21 mouse cellular contexts compared by ENCODE assay signal in genomic region chr1:138083707-138084106, GRCm38 (mm10).
A peak's percentile ranks its signal among the peaks of the same experiment; 100 is the strongest.
DNase-seq lines count a peak whose midpoint lies in the region; ATAC-seq and TF ChIP-seq lines count a peak whose summit lies in the region.
"Had no signal": no experiment of that assay in that cellular context is flagged by ENCODE, and none has a peak within 500 bp of the region (broad histone marks: within the 10 kb centered on the region; RNA-seq: fewer than 3 reads in every experiment).

No protein-coding gene starts in this region.

- TF ChIP-seq CTCF in kidney, adult 2 months (conservative IDR thresholded peaks at IDR 0.05; ENCODE audit: insufficient read depth, insufficient read length, low read depth, low read length) = no peak
- TF ChIP-seq CTCF in kidney, postnatal 0 days (IDR thresholded peaks at IDR 0.05; ENCODE audit: low read depth) = no peak

- no peak for TF ChIP-seq POLR2A in kidney, adult 2 months (IDR thresholded peaks at IDR 0.05; ENCODE audit: low read depth, low read length)

- ATAC-seq in kidney, embryonic 14.5 days (ENCODE audit: low FRiP score, low TSS enrichment) = peak; percentile 81; the same call in 1 of the 2 replicates
- ATAC-seq in kidney, postnatal 0 days (replicated peaks; ENCODE audit: low FRiP score, low read depth) = peak; percentile 77
- ATAC-seq: CD4-positive, CD25-positive, alpha-beta regulatory T cell, adult 4 months; forebrain, embryonic 14.5 days; forebrain, postnatal 0 days had no signal

- no peaks in the 10 kb centered on the region; the same call in 1 of the 2 replicates for H3K27me3 ChIP-seq in kidney, adult 2 months (replicated peaks; ENCODE audit: control insufficient read depth, insufficient read depth, low read length)
- no peaks in the 10 kb centered on the region for H3K27me3 ChIP-seq in kidney, embryonic 14.5 days (ENCODE audit: control insufficient read depth, insufficient read depth, low read length)
- H3K27me3 ChIP-seq in kidney, postnatal 0 days (ENCODE audit: insufficient read depth, low read length) = no peaks in the 10 kb centered on the region
- no peaks in the 10 kb centered on the region for H3K27me3 ChIP-seq in forebrain, embryonic 10.5 days (ENCODE audit: poor library complexity, severe bottlenecking)
- H3K27me3 ChIP-seq: hindbrain, embryonic 12.5 days; hindbrain, embryonic 15.5 days had no signal

- no peaks in the 10 kb centered on the region for H3K4me1 ChIP-seq in kidney, adult 2 months (ENCODE audit: control insufficient read depth, insufficient read depth, low read length)
- H3K4me1 ChIP-seq in kidney, embryonic 14.5 days (ENCODE audit: control insufficient read depth, insufficient read depth, low read length) = no peaks in the 10 kb centered on the region
- no peaks in the 10 kb centered on the region for H3K4me1 ChIP-seq in kidney, postnatal 0 days (replicated peaks; ENCODE audit: insufficient read depth, low read length)
- no peaks in the 10 kb centered on the region for H3K4me1 ChIP-seq in forebrain, embryonic 10.5 days
- H3K4me1 ChIP-seq: heart, embryonic 10.5 days; hindbrain, embryonic 12.5 days; hindbrain, embryonic 15.5 days had no signal

- peak; percentile 38 for DNase-seq in kidney, adult 2 months
- DNase-seq in kidney, postnatal 25 days = no peak
- peak; percentile 9 for DNase-seq in kidney, adult 9 months
- peak; percentile 27 for DNase-seq in kidney, postnatal 0 days (ENCODE audit: low spot score)
- no peak for DNase-seq in lung, postnatal 14 days
- DNase-seq in frontal cortex, postnatal 25 days (ENCODE audit: low spot score in 2 of 2) = no peak
- DNase-seq in forebrain, embryonic 10.5 days (ENCODE audit: extremely low spot score, low spot score) = no peak
- DNase-seq: adrenal gland, adult 2 months; adrenal gland, postnatal 14 days; cerebellum, adult 11 months; cerebellum, adult 8-10 months; cerebellum, postnatal 10 days; forebrain, postnatal 0 days; gastrocnemius, postnatal 36 days; heart, adult 2 months had no signal

- H3K36me3 ChIP-seq in kidney, adult 2 months (ENCODE audit: control insufficient read depth, insufficient read depth, low read length) = no peaks in the 10 kb centered on the region
- no peaks in the 10 kb centered on the region for H3K36me3 ChIP-seq in kidney, embryonic 14.5 days (ENCODE audit: control insufficient read depth, insufficient read depth, low read length)
- H3K36me3 ChIP-seq in kidney, postnatal 0 days (ENCODE audit: insufficient read depth, low read length) = no peaks in the 10 kb centered on the region
- H3K36me3 ChIP-seq in forebrain, embryonic 10.5 days (replicated peaks) = no peaks in the 10 kb centered on the region
- H3K36me3 ChIP-seq: heart, embryonic 10.5 days; hindbrain, embryonic 12.5 days; hindbrain, embryonic 15.5 days had no signal

- H3K4me3 ChIP-seq in kidney, adult 2 months (ENCODE audit: insufficient read depth, low read depth, low read length) = no peak overlapping the region
- H3K4me3 ChIP-seq in kidney, embryonic 14.5 days (ENCODE audit: low read length) = no peak overlapping the region
- no peak overlapping the region for H3K4me3 ChIP-seq in kidney, postnatal 0 days (replicated peaks; ENCODE audit: low read depth, low read length)
- H3K4me3 ChIP-seq in forebrain, embryonic 10.5 days = no peak overlapping the region
- H3K4me3 ChIP-seq: heart, adult 2 months; heart, embryonic 10.5 days; hindbrain, embryonic 12.5 days; hindbrain, embryonic 15.5 days had no signal

- H3K9ac ChIP-seq in kidney, embryonic 14.5 days (ENCODE audit: low read depth, low read length) = no peak overlapping the region
- no peak overlapping the region for H3K9ac ChIP-seq in kidney, postnatal 0 days (ENCODE audit: low read depth, low read length)
- H3K9ac ChIP-seq: forebrain, postnatal 0 days; hindbrain, embryonic 12.5 days; hindbrain, embryonic 15.5 days had no signal

- no peaks in the 10 kb centered on the region for H3K9me3 ChIP-seq in kidney, embryonic 14.5 days (ENCODE audit: control insufficient read depth, low read length)
- no peaks in the 10 kb centered on the region for H3K9me3 ChIP-seq in kidney, postnatal 0 days (replicated peaks; ENCODE audit: low read length)
- no peaks in the 10 kb centered on the region for H3K9me3 ChIP-seq in forebrain, embryonic 10.5 days
- H3K9me3 ChIP-seq: heart, embryonic 10.5 days; hindbrain, embryonic 12.5 days; hindbrain, embryonic 15.5 days had no signal

- no peak overlapping the region for H3K4me2 ChIP-seq in kidney, embryonic 14.5 days (replicated peaks; ENCODE audit: low read depth, low read length)
- H3K4me2 ChIP-seq in kidney, postnatal 0 days (ENCODE audit: low read length) = peak overlapping the region; percentile 15; the same call in 1 of the 2 replicates
- H3K4me2 ChIP-seq: hindbrain, embryonic 12.5 days; hindbrain, embryonic 15.5 days had no signal

- no peak overlapping the region; the same call in 1 of the 2 replicates for H3K27ac ChIP-seq in kidney, adult 2 months (ENCODE audit: insufficient read depth, low read depth, low read length)
- 0 out of 2 replicates have a peak overlapping the region, but pooled peaks have one; percentile 17 for H3K27ac ChIP-seq in kidney, embryonic 14.5 days (ENCODE audit: low read depth, low read length)
- peak overlapping the region; percentile 57 for H3K27ac ChIP-seq in kidney, postnatal 0 days
- no peak overlapping the region for H3K27ac ChIP-seq in forebrain, embryonic 10.5 days
- H3K27ac ChIP-seq: heart, adult 2 months; heart, embryonic 10.5 days; hindbrain, embryonic 12.5 days; hindbrain, embryonic 15.5 days had no signal

Comparison
In these comparisons a context has a peak if more than half of its experiments do, and no peak if none do; other contexts are left out.
1. DNase-seq: peak in kidney, adult 2 months (single experiment), kidney, adult 9 months (single experiment) and kidney, postnatal 0 days (single experiment); none in kidney, postnatal 25 days (0 of 2), lung, postnatal 14 days (single experiment), frontal cortex, postnatal 25 days (0 of 2) and forebrain, embryonic 10.5 days (single experiment).
2. H3K27ac ChIP-seq: peak in kidney, embryonic 14.5 days (single experiment) and kidney, postnatal 0 days (single experiment); none in kidney, adult 2 months (single experiment) and forebrain, embryonic 10.5 days (single experiment).